Mouse (Mus musculus) cerebral cortex, adult 2 months (tissue): ENCODE results near the gene Abat.

Experiments
- WGBS: fragments of 180-500 bp; shearing (Covaris S2); methylation state at CpG from one replicate; pipeline ENCODE4 v1.1.7; 2018; 5-methylcytosine and 5-hydroxymethylcytosine counted together

Gene Abat

GRCm38 (mm10) chr16:8513236-8513906, at the start of gene Abat:
Gene Abat, plus strand, starts transcription at chr16:8513429.
- WGBS, result under 1% methylated on average over 46 of the region's 46 CpGs

GRCm38 (mm10) chr16:8470132-8470531, 43.1 kb upstream of the Abat start:
- WGBS, result 72% methylated on average over 2 of the region's 2 CpGs

GRCm38 (mm10) chr16:8470603-8471481, 42.4 kb upstream of the Abat start, which contains the start of gene Mettl22:
Gene Mettl22, plus strand, starts transcription at chr16:8470788.
- WGBS, result under 1% methylated on average over 48 of the region's 48 CpGs

- 92% methylated on average over 9 of the region's 9 CpGs for WGBS
Observed at GRCm38 (mm10) chr16:8487396-8488005, 25.7 kb upstream of the Abat start.

GRCm38 (mm10) chr16:8489340-8489739, 23.9 kb upstream of the Abat start:
- WGBS, result 63% methylated on average over 5 of the region's 5 CpGs

GRCm38 (mm10) chr16:8491743-8492490, 21.3 kb upstream of the Abat start:
- WGBS, result 57% methylated on average over 13 of the region's 13 CpGs

GRCm38 (mm10) chr16:8494268-8494667, 19.0 kb upstream of the Abat start:
- 23% methylated on average over 4 of the region's 4 CpGs for WGBS

GRCm38 (mm10) chr16:8496967-8497366, 16.3 kb upstream of the Abat start:
- WGBS, result 61% methylated on average over 2 of the region's 2 CpGs

- 44% methylated on average over 2 of the region's 2 CpGs for WGBS
Observed at GRCm38 (mm10) chr16:8504271-8504670, 9.0 kb upstream of the Abat start.

GRCm38 (mm10) chr16:8509894-8510293, 3.3 kb upstream of the Abat start:
- WGBS, result 76% methylated on average over 5 of the region's 5 CpGs

GRCm38 (mm10) chr16:8512830-8513229, 399 bp upstream of the Abat start:
- WGBS, result under 1% methylated on average over 5 of the region's 5 CpGs

GRCm38 (mm10) chr16:8514180-8514579, 951 bp downstream of the Abat start:
- WGBS, result 22% methylated on average over 4 of the region's 4 CpGs

GRCm38 (mm10) chr16:8520525-8520924, 7.3 kb downstream of the Abat start:
- WGBS, result 82% methylated on average over 5 of the region's 5 CpGs

- WGBS, result 77% methylated on average over 4 of the region's 4 CpGs
Observed at GRCm38 (mm10) chr16:8521322-8521721, 8.1 kb downstream of the Abat start.

GRCm38 (mm10) chr16:8523480-8524144, 10.4 kb downstream of the Abat start:
- WGBS, result 43% methylated on average over 11 of the region's 11 CpGs

- 73% methylated on average over 16 of the region's 16 CpGs for WGBS
Observed at GRCm38 (mm10) chr16:8524163-8524847, 11.1 kb downstream of the Abat start.

GRCm38 (mm10) chr16:8525293-8525692, 12.1 kb downstream of the Abat start:
- WGBS, result 60% methylated on average over 3 of the region's 3 CpGs

- WGBS, result 90% methylated on average over 7 of the region's 7 CpGs
Observed at GRCm38 (mm10) chr16:8525877-8526276, 12.6 kb downstream of the Abat start.

GRCm38 (mm10) chr16:8529389-8529788, 16.2 kb downstream of the Abat start:
- 100% methylated on average over 1 of the region's 1 CpGs for WGBS

GRCm38 (mm10) chr16:8530018-8530417, 16.8 kb downstream of the Abat start:
- WGBS, result 69% methylated on average over 14 of the region's 14 CpGs

- 89% methylated on average over 9 of the region's 9 CpGs for WGBS
Observed at GRCm38 (mm10) chr16:8532461-8532860, 19.2 kb downstream of the Abat start.
